Mouse (Mus musculus) Patski (cell line): Measurements from ENCODE around the gene Tcp11l1. TPM values are rescaled to one million over a fixed set of nuclear protein-coding genes. Genes with fewer than 3 reads are reported as not detected.

Source experiments
- ATAC-seq: fragments of 100-300 bp; one replicate; pipeline ENCODE4 v1.8.0; 2021
- CTCF ChIA-PET: fragments of 350-600 bp; sonication (Branson Sonifier 250); formaldehyde crosslinking; loops from one replicate; lab custom pipeline; 2022; ENCODE audit warnings: inconsistent platforms; lab: Charles Lee
- POLR2A ChIA-PET: fragments of 350-600 bp; sonication (Branson Sonifier 250); formaldehyde crosslinking; loops from one replicate; lab custom pipeline; 2022; ENCODE audit warnings: antibody characterized with exemption, inconsistent platforms; lab: Charles Lee
- DNase-seq: peaks from one replicate; pipeline ENCODE4 v3.0.0-alpha.2; 2011; ENCODE audit warnings: low read depth, low spot score
- H3K27me3 ChIP-seq: fragments of 371-371 bp; one replicate; pipeline ENCODE4 v1.5.1; 2021
- CTCF ChIP-seq: fragments of 100-300 bp; IDR thresholded peaks from one replicate; pipeline ENCODE4 v1.5.1; 2021
- in situ Hi-C: fragments of 300-500 bp; cut with MboI; formaldehyde crosslinking; loops from 3 replicates; pipeline ENCODE4 v1.11.1; 2018; ENCODE audit warnings: low pct_unique_long_range_greater_than_20kb, mixed read lengths
- polyA plus RNA-seq: library from polyadenylated mRNA; unstranded; gene quantifications from one replicate; pipeline ENCODE4 v1.2.3, GENCODE M21; 2021

The Tcp11l1 gene
- polyA plus RNA-seq, 1 experiment from 2014 or later, result 26.0 TPM

DNA sequence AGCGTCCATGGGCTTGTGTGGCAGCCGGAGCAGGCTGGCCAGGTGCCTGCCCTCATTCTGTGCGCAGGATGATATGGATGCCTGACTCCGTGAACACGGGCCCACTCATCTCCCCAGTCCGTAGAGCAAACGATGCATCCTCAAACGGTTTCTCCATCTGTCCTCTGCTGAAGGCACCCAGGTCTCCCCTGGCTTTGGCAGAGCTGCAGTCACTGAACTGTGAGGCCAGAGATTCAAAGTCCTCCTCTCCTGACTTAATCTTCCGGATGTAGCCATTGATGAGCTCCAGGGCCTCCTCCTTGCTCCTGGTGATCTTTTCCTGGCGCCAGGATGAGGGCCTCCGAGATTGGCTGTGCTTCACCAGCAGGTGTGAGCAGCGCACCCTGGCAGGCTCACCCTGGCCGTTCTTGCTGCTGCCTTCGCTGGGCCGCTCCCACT, 2.3 kb upstream of the Tcp11l1 start:
- ATAC-seq (no peak), DNase-seq (no peak)
- ChIA-PET CTCF (no interaction called here), POLR2A (no interaction called here)
- no peaks in the 10 kb centered on the region for H3K27me3 ChIP-seq
- in situ Hi-C loops, result no loop called here
- TF ChIP-seq CTCF, result no peak

DNA sequence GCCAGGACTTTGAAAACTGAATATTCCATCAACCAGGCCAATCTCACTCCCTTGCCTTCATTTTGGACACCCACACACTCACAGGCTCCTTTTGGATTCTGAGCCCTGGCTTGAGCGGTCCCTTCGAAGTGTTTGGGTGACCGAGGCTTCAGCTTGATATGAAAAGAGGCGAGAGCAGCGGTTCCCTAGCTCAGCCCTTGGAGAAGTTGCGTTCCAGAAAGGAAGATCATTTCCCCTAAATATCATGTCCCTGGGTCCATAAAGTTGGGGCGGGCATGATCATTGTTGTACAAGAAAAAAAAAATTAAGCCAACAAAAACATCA, 479 bp upstream of the Tcp11l1 start:
- peak; percentile 36 for ATAC-seq
- no peaks in the 10 kb centered on the region for H3K27me3 ChIP-seq
- ChIA-PET POLR2A (interaction anchor here (0.9 kb wide), 1 partner anchor 15 kb away, joined by 3 read pairs; no protein-coding TSS in a partner anchor), CTCF (interaction anchor here (1.2 to 1.3 kb wide), 2 partner anchors 27 to 43 kb away, joined by 3 to 5 read pairs; no protein-coding TSS in a partner anchor)
- no peak for TF ChIP-seq CTCF
- in situ Hi-C loops, result no loop called here
- no peak for DNase-seq

DNA sequence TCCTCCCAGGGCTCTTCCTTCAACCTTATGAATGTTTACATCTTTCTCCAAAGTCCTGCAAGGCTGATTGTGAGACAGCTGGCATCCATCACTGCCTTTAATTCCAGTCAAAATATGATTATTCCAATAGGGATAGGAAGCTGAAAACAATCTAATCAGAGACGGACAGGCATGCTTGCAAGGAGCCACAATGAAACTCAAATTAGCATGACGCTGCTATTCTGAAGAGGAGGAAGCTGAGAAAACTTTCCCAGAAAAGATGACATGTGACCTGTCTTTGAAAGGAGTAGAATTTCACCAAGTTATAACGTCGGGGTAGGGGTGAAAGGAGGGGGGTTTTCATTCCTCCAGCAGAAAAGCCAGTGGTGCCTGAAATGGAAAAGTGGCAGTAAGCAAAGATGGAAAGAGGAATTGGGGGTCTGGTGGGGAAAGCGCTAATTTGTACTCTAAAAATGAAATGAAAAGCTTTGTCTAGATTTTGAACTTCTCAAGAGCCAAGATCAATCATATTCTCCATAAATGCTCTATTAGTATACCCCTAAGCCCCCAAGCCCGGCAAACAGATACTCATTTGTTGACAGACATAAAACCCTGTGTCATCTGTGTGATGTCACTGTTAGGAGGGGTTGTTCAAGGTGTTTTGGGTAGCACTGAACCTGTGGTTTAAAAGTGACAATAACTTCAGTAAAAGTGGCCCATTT, 1.1 kb downstream of the Tcp11l1 start:
- no peak for ATAC-seq
- H3K27me3 ChIP-seq, result no peaks in the 10 kb centered on the region
- CTCF ChIA-PET, result interaction anchor here (0.6 to 1.3 kb wide), 4 partner anchors 25 to 1364 kb away, joined by 3 read pairs; no protein-coding TSS in a partner anchor
- no peak for DNase-seq
- in situ Hi-C loops, result no loop called here
- TF ChIP-seq CTCF, result no peak
- POLR2A ChIA-PET, result interaction anchor here (0.6 kb wide), 3 partner anchors 8 to 21 kb away, joined by 3 to 6 read pairs (median 3); no protein-coding TSS in a partner anchor

DNA sequence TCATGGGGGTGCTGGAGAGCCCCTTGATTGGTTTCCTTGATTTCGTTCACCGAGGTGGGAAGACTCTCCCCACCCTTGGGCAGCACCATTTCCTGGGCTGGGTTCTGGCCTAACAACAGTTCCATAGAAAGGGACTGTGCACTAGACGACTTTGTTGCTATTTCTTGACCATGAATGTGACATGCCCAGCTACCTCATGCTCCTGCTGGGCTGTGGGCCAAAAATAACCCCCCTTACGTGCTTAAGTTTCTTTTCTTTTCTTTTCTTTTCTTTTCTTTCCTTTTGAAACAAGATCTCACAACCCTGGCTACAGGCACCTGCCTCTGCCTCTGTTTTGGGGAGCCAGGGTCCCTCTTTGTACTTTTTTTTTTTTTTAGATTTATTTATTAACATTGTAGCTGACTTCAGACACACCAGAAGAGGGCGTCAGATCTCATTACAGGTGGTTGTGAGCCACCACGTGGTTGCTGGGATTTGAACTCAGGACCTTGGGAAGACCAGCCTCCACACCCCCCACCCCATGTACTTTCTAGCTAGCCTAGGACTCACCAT, 2.1 kb downstream of the Tcp11l1 start:
- in situ Hi-C loops, result no loop called here
- ChIA-PET POLR2A (interaction anchor here (0.6 kb wide), 1 partner anchor 22 kb away, joined by 3 read pairs; no protein-coding TSS in a partner anchor), CTCF (interaction anchor here (1.1 to 1.9 kb wide), 4 partner anchors 24 to 43 kb away, joined by 3 to 7 read pairs (median 3); no protein-coding TSS in a partner anchor)
- TF ChIP-seq CTCF, result no peak
- ATAC-seq (no peak), DNase-seq (no peak)
- no peaks in the 10 kb centered on the region for H3K27me3 ChIP-seq

DNA sequence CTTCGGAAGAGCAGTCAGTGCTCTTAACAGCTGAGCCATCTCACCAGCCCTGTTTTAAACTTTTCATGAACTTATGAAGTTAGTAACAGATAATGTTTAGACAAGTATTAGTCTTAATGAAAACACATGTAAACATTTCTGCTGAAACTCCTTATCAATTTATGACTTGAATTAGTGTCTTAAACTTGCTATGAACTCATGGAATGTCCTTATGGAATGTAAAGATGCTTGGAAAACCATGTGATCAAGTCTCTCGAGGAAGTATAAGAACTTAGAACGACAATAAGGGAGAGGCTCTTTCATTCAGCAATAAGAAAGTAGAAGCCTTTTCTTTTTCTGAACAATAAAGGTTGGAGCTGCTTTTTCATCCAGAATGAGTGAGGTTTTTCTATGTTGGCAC, 7.6 kb downstream of the Tcp11l1 start:
- ATAC-seq, result no peak

DNA sequence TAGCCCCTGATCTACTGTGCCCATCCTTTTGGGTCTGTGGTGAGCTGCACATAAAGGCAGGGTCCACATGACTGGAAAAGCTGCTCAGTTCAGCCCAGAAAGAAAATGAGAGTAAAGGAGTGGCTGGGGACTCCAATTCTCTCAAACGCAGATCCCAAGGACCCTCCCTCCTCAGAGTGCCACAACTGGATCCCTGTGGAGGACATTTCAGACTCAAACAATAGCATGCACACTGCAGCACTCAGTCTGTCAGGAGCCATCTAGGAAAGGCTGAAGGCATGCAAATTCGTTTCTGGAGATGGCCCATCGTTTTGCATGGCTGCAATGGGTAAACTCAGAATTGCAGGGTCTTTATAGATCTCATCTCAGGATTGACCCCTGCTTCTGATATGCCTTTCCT, 8.8 kb downstream of the Tcp11l1 start:
- in situ Hi-C loops, result no loop called here
- DNase-seq (no peak), ATAC-seq (no peak)
- no peaks in the 10 kb centered on the region for H3K27me3 ChIP-seq
- ChIA-PET CTCF (interaction anchor here (2.7 kb wide), 1 partner anchor 18 kb away, joined by 14 read pairs; no protein-coding TSS in a partner anchor), POLR2A (interaction anchor here (0.6 kb wide), 1 partner anchor 8 kb away, joined by 6 read pairs; no protein-coding TSS in a partner anchor)
- TF ChIP-seq CTCF, result no peak

More for the DNA sequence above, 7.6 kb downstream of the Tcp11l1 start:
- no peaks in the 10 kb centered on the region for H3K27me3 ChIP-seq
- no peak for TF ChIP-seq CTCF
- no peak for DNase-seq
- in situ Hi-C loops, result no loop called here
- POLR2A ChIA-PET, result no interaction called here
- CTCF ChIA-PET, result interaction anchor here (2.7 kb wide), 1 partner anchor 19 kb away, joined by 14 read pairs; no protein-coding TSS in a partner anchor

DNA sequence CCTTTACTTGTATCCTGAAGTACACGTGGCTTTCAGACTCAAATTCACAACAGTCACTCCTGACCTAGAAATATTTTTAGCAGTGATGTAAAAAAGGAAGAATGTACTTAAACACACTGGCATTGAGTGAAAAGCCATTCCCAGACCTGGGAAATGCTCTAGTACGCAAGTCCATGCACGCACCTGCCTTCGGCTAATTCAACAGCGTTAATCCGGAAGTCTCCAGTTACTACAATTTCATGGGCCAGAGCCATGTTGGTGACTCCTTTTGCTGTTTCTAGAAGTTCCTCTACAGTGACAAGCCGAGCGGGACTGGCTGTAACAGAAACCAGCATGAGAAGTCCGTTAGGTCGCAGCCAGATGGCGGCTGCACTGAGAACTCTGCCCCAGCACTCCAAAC, 12.3 kb downstream of the Tcp11l1 start:
- POLR2A ChIA-PET, result no interaction called here
- no peak for DNase-seq

DNA sequence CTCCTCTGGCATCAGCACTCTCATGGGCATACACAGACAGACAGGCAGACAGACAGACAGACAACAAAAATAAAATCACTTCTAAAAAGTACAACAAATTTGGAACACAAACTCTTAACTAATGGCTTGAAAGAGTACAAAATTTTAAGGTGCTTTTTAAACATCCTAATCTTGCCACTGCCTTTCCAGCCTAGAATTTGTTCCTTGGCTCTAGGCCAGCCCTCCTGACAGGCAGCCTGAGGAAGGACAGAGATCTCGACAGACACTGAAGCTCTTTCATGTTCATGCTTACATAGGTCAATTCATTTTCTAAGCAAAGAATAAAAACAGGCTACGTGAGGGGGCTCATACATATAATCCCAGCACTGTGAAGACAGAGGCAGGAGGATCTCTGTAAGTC, 19.4 kb downstream of the Tcp11l1 start:
- ATAC-seq (no peak), DNase-seq (no peak)
- POLR2A ChIA-PET, result no interaction called here
- CTCF ChIA-PET, result no interaction called here
- TF ChIP-seq CTCF, result no peak
- in situ Hi-C loops, result no loop called here
- no peaks in the 10 kb centered on the region for H3K27me3 ChIP-seq

More for the DNA sequence above, 12.3 kb downstream of the Tcp11l1 start:
- TF ChIP-seq CTCF, result no peak
- CTCF ChIA-PET, result no interaction called here
- in situ Hi-C loops, result no loop called here
- H3K27me3 ChIP-seq, result no peaks in the 10 kb centered on the region
- no peak for ATAC-seq

DNA sequence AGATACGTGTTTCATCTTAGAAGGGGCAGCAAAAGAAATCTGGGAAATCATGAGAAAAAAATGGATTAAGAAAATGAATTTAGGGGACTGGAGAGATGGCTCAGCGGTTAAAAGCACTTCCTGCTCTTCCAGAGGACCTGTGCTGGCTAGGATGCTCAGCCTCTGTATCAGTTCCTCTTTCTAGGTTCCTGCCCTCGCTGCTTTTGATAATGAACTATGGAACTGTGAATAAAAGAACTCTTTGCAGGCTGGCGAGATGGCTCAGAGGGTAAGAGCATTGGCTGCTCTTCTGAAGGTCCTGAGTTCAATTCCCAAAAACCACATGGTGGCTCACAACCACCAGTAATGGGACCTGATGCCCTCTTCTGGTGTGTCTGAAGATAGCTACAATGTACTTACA, 21.2 kb downstream of the Tcp11l1 start:
- CTCF ChIA-PET, result no interaction called here

DNA sequence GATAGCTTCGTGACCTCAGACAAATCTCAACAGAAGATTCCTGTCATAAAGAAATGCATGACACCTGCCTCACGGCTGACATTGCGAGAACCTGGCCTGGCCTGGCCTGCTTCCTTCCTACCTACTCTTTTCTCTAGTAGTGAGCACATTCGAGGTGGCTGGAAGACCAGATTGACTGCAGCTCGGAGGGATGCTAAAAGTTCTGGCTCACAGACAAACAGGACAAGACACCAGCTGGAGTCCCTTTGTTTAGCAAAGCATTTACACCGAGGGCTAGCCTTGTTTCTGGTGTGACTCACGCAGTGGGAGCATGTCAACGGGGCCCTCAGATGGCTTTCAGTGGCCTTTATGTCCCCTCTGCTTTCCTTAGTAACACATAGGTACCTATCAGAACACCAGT, 23.2 kb downstream of the Tcp11l1 start:
- H3K27me3 ChIP-seq, result no peaks in the 10 kb centered on the region
- DNase-seq (no peak), ATAC-seq (no peak)
- no peak for TF ChIP-seq CTCF
- POLR2A ChIA-PET, result no interaction called here
- CTCF ChIA-PET, result interaction anchor here (0.9 kb wide), 1 partner anchor 142 kb away, joined by 4 read pairs; no protein-coding TSS in a partner anchor
- in situ Hi-C loops, result no loop called here

More for the DNA sequence above, 21.2 kb downstream of the Tcp11l1 start:
- no peak for TF ChIP-seq CTCF
- in situ Hi-C loops, result no loop called here
- H3K27me3 ChIP-seq, result no peaks in the 10 kb centered on the region
- ATAC-seq (no peak), DNase-seq (no peak)
- POLR2A ChIA-PET, result no interaction called here

DNA sequence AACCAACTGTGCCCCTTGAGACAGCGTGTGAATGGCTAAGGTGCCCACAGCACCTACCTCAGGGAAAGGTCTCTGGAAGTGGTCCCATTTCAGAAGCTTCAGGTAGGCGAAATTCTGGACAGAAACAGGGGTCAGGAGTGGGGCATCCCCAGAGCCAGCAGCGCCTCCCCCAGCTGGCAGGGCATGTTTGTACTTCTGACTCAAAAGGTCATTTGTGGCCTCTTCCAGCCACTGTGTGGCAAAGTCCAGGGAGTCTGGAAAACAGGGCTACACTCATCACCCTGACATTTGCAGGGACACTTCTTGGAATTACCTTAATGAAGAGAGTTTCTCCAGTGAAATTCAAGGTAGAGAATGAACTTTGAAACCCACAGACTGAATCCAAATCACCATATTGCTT, 23.6 kb downstream of the Tcp11l1 start:
- CTCF ChIA-PET, result interaction anchor here (0.9 kb wide), 1 partner anchor 143 kb away, joined by 4 read pairs; no protein-coding TSS in a partner anchor
- DNase-seq (no peak), ATAC-seq (no peak)
- H3K27me3 ChIP-seq, result no peaks in the 10 kb centered on the region
- in situ Hi-C loops, result no loop called here
- POLR2A ChIA-PET, result no interaction called here
- TF ChIP-seq CTCF, result no peak
